Mouse (Mus musculus): ENCODE results near the gene Prrc2b. TPM values are rescaled to one million over a fixed set of nuclear protein-coding genes. Genes with fewer than 3 reads are reported as not detected.

Gene Prrc2b
- total RNA-seq, 2 experiments from 2014 or later: 248 to 275 TPM

DNA sequence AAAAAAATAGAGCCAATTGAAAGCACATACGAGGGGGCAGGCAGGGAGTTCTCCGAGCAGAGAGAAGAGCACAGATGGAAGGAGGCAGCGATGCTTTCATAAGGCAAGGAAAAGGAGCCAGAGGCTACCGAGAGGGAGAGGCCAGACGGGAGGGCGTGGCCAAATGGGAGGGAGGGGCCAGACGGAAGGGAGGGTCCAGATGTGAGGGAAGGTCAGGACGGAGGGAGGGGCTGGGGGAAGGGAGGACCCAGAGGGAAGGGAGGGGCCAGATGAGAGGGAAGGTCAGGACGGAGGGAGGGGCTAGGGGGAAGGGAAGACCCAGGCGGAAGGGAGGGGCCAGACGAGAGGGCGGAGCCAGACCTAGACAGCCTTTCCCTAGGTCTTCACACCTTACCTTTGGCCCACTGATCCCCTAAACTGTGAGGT, 18.3 kb upstream of the Prrc2b start:
- DNase-seq (ENCODE audit: extremely low spot score in 1 of 2, low spot score in 1 of 2): no peak

DNA sequence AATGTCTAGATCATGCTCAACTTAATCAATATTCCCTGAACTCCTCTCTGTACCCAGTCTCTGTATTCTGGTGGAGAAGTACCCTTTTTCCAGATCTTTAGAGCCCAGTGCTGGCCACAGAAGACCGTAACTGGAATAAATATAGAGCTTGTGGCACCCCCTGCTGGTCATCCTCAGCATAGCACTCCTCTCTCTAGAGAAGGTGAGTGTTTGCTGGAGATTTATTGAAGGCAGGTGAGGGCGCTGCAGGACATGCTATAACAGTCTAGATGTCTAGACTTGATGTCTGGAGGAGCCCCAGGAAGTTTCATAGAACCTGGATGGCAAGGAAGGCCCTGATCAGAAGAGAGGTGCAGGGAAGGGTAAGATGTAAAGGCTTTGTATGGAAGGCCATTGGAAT, 16.8 kb upstream of the Prrc2b start:
- DNase-seq (ENCODE audit: extremely low spot score in 1 of 2, low spot score in 1 of 2): peak; percentile 86 to 98

DNA sequence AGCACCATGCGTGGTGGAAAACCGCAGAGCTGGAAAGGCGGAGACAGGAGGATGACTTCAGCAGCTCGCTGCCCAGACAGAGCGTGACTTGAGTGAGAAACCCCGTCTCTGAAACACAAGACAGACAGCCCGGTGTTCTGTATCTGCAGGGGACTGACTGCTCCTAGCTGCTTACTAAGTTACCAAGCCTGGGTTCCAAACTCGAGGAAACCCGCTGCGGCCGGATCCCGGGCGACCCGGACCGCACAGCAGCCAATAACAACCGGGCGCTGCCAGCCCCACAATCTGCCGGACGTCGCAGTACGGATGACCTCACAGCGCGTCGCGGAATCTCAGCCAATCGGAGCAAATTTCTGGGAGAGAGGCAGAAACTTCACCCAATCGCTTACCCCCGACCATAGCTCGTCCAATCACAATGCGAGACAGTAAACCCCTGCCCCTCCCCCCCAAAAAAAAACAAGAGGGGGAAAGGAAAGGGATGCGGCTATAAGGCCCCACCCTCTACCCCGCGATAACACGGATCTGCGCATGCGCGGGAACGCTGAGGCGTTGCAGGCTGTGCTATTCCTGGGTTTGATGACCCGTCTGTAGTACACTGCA, 13.1 kb upstream of the Prrc2b start:
- peak; percentile 94 to 96 for DNase-seq (ENCODE audit: extremely low spot score in 1 of 2, low spot score in 1 of 2)

DNA sequence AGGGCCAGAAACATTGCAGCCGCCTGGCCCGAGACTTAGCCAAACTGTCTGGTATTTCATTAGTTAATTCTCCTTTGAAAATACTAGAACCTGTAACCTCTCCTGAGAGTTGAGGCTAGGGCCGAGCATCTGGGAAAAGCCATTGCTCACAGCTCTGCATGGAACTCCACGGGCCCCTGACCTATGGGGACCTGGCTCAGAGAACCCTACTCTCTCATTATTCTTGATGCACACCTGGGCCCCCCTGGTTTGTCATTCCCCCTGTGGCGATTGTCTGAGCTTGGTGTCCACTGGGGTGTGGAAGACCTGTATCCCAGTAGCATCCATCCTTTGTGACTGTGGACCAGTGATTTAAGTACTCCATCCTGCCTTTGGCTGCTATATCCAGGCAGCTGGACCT, 11.5 kb upstream of the Prrc2b start:
- no peak for DNase-seq (ENCODE audit: extremely low spot score in 1 of 2, low spot score in 1 of 2)

DNA sequence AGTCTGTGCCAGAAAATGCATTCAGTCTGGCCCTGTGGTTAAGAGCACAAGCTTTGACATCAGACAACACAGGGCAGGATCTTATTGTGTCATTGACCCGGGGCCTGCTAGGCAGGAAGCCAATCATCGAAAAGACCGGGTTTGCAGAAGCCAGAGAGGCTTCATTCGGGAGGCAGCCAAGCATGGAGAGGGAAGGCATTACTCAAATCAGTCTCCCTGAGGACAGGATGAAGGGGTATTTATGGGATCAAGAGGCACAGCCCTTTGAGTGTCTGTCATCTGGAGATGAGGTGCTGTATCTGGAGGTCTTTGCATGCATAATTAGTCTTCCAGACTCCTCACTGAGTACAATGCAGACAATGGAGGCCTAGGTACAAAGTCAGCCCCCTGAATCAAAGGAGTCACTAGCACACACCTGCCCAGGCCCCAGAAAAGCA, 10.4 kb upstream of the Prrc2b start:
- no peak for DNase-seq (ENCODE audit: extremely low spot score in 1 of 2, low spot score in 1 of 2)

DNA sequence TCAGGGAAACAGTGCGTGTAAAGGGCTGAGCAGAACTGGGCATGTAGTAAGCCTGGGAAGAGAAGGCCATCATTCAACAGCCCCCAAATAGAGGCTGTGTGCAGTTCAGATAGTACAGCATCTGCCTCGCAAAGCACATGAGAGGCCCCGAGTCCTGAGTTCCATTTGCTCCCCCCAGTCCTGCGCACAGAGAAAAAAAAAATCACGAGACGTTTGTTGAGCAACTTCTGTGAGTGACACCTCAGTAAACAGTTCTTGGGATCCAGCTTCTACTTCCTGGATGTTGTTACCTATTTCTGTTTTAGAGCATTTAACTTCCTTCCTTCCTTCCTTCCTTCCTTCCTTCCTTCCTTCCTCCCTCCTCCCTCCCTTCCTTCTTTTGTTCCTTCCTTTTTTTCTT, 9.3 kb upstream of the Prrc2b start:
- DNase-seq (ENCODE audit: extremely low spot score in 1 of 2, low spot score in 1 of 2): no peak

DNA sequence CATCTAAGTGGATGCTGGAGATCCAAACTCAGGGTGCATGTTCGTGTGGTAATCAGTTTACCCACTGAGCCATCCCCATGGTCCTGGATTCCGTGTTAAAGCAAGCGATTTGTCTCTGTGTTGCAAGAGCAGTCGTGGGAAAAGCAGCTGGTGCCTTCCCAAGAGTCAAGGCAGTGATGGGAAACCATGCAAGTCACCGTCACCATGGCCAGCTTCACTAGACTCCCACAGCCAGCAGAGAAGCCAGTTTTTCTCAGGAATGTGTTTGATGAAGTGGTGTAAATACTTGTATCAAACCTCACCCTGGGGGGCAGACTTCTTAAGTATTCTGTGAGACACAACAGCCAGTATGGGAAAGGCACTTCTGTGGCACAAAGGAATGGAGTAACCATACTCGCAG, 8.5 kb upstream of the Prrc2b start:
- DNase-seq (ENCODE audit: extremely low spot score in 1 of 2, low spot score in 1 of 2): no peak

DNA sequence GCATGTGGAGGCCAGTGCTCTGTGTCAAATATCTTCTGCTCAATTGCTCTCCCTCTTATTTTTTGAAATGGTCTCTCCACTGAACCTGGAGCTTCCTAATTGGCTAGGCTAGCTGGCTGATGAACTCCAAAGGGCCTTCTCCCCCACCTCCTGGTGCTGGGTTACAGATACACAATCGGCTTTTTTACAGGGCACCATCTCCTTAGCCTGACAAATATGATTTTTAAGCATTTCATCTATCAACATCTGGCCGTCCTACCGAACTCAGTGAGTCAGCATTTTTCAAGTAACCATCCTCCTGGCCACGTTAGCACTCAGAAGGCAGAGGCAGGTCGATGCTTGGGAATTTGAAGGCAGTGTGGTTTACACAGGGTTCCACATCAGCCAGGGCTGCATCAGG, 6.2 kb upstream of the Prrc2b start:
- DNase-seq (ENCODE audit: extremely low spot score in 1 of 2, low spot score in 1 of 2): no peak

DNA sequence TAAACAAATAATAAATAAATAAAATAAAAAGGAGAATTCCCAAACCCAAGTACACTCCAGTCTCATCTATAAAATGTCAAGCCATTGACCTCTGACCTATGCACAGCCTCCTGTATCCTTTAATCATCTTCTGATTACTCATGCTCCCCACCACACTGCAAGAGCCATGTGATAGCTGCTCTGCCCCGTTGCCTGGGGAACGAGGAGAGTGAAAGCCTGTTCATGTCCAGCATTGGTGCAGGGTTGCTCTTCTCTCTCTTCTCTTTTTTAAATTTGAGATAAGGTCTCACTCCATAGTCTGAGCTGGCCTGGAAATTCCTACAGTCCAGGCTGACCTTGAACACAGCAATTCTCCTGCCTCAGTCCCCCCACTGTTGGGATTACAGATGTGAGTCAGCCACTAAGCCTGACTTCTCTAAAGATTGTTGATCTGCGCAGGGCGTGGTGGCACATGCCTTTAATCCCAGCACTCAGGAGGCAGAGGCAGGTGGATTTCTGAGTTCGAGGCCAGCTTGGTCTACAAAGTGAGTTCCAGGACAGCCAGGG, 4.2 kb upstream of the Prrc2b start:
- no peak for DNase-seq (ENCODE audit: extremely low spot score in 1 of 2, low spot score in 1 of 2)

DNA sequence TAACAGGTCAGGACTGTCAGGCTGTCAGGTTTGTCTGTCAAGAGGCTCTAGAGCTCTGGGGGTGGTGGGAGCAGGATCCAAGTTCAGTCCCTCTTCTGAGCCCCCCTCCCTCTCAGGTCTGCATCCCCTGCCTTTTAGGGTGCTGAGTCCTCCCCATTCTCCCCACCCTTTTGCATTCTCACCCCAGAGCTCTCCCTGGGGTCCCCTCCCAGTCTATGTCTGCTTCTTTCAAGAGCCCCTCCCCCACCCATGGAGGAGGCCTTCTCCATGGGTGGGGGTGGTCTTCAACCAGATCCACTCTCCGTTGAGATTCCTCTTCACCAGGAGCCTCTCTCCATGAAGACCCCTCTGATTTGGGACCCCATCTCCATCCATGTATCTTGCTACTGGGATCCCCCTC, 747 bp upstream of the Prrc2b start:
- no peak for DNase-seq (ENCODE audit: extremely low spot score in 1 of 2, low spot score in 1 of 2)

DNA sequence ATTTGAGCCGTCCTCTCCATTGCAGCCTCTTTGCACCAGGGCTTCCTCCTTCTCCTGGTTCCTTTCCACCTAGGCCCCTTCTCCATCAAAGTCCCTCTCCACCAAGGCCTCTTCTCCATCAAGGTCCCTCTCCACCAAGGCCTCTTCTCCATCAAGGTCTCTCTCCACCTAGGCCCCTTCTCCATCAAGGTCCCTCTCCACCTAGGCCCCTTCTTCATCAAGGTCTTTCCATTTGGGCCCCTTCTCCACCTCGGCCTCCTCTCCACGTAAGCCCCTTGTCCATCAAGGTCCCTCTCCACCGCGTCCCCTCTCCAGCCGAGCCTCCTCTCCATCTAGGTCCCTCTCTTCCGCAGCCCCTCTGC, 339 bp upstream of the Prrc2b start:
- peak in 1 of 2 experiments; percentile 64 for DNase-seq (ENCODE audit: extremely low spot score in 1 of 2, low spot score in 1 of 2)

DNA sequence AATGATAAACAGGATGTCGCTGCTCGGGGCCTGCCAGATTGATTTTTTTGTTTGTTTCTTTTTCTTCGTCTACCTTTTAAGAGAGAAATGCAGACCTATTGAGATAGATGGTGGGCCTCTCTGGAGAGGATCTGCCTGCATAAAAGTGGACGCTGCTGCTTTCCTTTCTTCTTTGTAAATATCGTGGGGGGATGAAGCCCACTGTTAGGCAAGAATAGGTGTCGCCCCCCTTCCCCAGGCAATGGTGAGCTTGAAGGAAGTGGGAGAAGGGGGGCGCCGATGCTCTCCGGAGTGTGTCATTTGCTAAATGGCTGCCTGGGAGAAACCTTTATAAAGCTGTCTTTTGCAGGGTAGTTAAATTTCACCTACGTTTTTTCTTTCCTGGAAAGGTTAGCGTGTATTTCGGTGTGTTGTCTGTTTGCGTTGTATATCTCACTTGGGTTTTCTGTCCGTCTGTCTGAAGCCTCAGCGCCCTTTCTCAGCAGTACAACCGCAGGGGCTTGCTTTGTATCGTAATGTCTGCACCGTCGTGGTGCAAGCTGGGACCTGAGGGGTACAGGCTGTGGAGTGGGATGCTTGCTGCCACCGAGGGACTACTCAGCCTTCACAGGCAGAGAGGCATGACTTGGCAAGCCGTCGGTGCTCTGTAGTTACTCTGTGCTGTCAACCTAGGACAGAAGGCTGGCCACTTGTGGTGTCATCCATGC, 931 bp downstream of the Prrc2b start:
- no peak for DNase-seq (ENCODE audit: extremely low spot score in 1 of 2, low spot score in 1 of 2)

DNA sequence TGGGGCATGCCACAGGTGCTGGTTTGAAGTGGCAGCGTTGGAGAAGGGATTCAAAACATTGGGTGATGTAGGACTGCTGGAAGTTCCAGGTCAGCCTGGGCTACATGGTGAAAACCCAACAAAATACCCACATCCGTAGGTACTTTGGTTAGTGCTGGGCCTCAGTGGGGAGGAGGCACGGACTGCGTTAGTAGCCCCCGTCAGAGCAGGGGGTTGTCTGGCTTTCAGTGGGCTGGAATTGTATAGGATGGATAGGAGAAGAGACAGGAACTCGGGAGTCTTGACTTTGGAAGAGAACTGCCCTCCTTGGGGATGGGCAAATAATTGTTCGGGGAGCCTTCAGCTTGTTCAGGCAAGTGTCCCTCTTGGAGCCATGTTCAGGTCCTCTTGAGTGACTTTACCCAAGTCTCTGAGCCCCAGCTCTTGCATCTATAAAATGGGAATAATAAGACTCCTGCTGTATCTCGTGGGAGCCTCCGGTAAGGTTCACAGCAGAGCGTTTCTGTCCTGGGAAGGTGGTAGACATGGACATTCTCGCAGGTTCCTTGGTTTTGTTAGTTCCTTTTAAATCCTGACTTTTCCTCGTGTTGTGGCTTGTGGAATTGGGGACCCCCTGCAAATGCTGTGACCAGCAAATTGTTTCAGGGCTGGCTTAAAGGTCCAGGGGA, 1.6 kb downstream of the Prrc2b start:
- no peak for DNase-seq (ENCODE audit: extremely low spot score in 1 of 2, low spot score in 1 of 2)

DNA sequence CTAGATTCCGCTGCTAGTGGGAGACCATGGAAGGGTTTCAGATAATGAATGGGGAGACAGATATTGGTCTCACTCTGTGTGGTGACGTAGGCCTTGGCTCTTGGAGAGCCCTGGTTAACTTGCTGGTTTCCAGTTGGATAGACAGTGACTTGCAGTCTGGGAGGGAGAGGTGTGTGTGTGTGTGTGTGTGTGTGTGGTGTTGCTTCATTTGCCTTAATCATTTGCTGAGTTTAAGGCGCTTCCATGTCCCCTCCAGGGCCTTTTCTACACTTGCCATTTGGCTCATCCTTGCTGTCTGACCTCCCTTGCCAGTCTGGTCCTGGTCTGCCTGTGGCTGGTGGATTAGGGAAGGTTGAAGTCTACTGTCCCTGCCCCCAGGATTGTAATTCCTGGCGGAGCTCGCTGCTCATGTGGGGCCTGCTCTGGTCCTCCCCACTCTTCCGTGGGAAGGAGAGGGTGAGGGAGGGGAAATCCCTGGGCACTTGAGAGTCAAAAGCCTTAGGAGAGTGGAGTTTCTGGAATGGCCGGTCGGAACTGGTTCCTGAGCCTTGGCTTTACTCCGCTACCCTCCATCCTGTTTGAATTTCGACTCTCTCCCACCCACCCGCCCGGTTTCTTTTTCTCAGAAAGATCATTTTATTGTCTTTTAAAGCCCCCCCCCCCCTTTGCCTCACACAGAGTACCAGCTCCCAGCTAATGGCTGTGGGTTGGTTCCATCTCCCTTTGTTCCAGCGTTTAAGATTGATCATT, 2.3 kb downstream of the Prrc2b start:
- DNase-seq (ENCODE audit: extremely low spot score in 1 of 2, low spot score in 1 of 2): no peak

DNA sequence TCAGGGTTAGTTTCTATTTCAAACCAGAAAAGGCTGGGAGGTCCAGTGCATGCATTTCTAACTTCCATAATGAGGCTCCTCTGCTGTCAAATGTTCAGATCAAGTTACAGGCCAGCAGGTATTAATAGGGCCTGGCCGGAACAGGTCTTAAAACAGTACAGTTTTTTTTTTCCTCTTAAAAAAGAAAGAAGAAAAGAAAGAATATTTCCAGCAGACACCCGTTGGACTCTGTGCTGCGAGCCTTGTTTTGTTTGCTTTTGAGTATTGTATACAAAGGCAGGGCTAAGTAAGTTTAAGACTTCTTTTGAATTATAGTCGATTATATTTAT, 2.9 kb downstream of the Prrc2b start:
- DNase-seq (ENCODE audit: extremely low spot score in 1 of 2, low spot score in 1 of 2): no peak

DNA sequence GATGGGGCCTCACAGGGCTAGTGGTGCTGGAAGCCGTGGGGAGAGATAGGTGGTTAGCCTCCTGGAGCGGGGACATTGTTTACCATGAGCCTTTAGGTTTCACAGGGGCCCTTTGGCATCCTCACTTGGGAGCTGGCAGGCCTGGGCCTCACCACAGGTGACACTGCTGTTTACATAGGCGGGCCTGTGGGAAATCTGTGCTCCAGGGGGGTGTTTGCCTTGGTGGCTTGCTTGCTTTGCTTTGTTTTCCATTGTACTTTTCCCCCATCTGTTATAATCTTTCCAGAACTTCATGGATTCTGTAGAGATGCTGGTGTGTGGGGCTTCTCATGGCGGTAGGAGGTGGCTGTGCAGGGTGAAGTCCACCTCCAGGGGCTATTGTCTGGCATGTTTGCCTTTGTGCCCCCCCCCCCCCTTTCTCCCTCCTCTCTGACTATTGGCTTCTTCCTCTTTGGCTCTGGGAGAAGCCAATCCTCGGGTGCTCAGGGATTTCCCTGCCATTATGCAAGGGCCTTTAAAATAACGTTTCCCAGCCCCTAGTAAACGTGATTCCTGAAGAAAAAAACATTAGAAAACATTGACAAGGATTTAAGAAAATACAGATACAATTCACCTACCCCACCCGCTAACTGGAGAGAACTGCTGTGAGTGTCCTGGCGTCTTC, 3.6 kb downstream of the Prrc2b start:
- DNase-seq (ENCODE audit: extremely low spot score in 1 of 2, low spot score in 1 of 2): no peak

DNA sequence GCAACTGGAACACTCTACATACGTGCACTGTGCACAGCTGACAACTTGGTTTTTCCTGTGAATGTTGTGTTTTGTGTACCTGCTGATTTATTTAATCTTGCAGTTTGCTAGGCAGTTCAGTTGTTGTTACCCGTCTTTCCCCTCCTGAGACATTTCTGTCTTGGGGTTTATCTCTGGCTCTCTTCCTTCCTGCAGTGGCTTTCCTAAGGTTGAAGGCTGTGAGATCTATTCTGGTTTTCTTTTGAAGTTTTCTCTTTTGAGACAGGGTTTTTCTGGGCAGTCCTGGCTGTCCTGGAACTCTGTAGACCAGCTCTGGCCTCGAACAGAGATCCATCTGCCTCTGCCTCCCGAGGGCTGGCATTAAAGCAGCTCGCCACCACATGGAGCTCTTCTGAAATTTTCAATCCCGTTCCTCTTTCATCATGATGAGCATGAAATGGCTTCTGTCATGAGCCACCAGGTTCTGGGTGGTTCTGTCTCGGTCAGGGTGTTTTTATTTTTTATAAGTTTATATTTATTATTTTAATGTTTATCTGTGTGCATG, 4.2 kb downstream of the Prrc2b start:
- DNase-seq (ENCODE audit: extremely low spot score in 1 of 2, low spot score in 1 of 2): no peak

DNA sequence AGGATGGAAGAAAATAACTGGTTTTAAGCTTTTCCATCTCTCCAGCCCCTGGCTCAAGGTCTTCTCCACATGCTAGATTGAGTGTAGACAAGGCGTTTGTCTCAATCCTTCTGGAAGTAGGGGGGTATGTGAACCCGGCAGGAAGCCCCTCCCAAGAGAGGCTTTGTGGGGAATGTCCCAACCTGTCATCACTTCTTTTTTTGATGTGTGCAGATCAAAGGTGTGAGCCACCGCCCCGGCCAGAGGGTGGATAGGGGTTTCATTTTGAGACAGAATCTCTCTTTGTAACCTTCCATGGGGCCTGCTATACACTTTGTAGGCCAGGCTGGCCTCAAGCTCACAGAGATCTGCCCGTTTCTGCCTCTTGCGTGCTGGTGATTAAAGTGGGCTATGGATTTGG, 4.7 kb downstream of the Prrc2b start:
- no peak for DNase-seq (ENCODE audit: extremely low spot score in 1 of 2, low spot score in 1 of 2)

DNA sequence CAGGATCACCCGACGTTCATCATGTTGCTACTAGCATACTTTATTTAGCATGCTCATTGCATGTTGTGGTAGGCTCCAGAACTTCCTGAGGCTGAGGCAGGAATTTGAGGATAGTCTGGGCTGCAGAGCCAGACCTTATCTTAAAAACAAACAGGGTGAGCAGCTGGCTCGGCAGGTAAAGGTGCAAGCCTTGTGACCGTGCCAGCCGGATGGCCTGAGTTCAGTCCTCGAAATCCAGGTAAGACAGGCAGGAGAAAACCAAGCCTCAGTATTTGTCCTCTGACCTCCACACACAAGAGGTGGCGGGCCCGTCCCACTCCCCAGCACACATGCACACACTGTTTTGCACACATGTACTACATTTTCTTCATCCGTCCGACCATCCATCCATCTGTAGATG, 5.8 kb downstream of the Prrc2b start:
- no peak for DNase-seq (ENCODE audit: extremely low spot score in 1 of 2, low spot score in 1 of 2)

DNA sequence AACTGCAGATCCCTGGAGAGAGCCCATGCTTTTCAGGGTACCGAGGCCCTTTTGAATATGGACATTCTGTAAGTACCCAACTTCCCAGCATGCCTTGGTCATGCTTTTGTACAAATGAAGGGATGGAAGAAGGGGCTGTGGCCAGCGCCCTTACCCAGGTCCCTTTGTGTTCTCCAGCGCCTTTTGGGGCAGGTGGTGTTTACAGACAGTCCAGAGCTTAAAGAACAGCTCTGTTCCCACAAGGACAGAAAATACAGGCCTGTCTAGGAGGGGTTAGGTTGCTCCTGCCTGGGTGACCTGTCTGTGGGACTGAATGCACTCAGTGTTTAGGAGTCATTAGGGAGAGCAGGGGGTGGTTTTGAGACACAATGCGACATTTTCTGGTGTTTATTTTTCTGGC, 6.4 kb downstream of the Prrc2b start:
- DNase-seq (ENCODE audit: extremely low spot score in 1 of 2, low spot score in 1 of 2): no peak
